Mouse (Mus musculus): Measurements from ENCODE around the gene Mlycd. TPM values are rescaled to one million over a fixed set of nuclear protein-coding genes. Genes with fewer than 3 reads are reported as not detected.

Gene Mlycd
- polyA plus RNA-seq, 1 experiment from 2014 or later, result 15.8 TPM

- no peak overlapping the region for H3K9ac ChIP-seq (replicated peaks)
- peaks cover 19% of the 10 kb centered on the region for H3K4me1 ChIP-seq
- H3K4me3 ChIP-seq (replicated peaks), result no peak overlapping the region
- no peak overlapping the region for H3K4me2 ChIP-seq
- no peak overlapping the region for H3K27ac ChIP-seq (replicated peaks)
- WGBS, result 88% methylated on average over 10 of the region's 10 CpGs
- no peak for ATAC-seq (ENCODE audit: low FRiP score)
- H3K27me3 ChIP-seq (replicated peaks), result no peaks in the 10 kb centered on the region; the same call in 1 of the 2 replicates
- no peaks in the 10 kb centered on the region for H3K36me3 ChIP-seq
- no peaks in the 10 kb centered on the region for H3K9me3 ChIP-seq (replicated peaks)
Observed at GRCm38 (mm10) chr8:119436331-119436730, 41.7 kb downstream of the Mlycd start.

- Histone ChIP-seq H3K4me3 (replicated peaks) (no peak overlapping the region), H3K27ac (replicated peaks) (no peak overlapping the region), H3K36me3 (no peaks in the 10 kb centered on the region), H3K27me3 (replicated peaks) (no peaks in the 10 kb centered on the region; the same call in 1 of the 2 replicates), H3K4me2 (no peak overlapping the region), H3K9ac (replicated peaks) (no peak overlapping the region), H3K4me1 (peaks cover 19% of the 10 kb centered on the region), H3K9me3 (replicated peaks) (no peaks in the 10 kb centered on the region)
- ATAC-seq (ENCODE audit: low FRiP score), result no peak
- 24% methylated on average over 9 of the region's 9 CpGs for WGBS
Observed at GRCm38 (mm10) chr8:119436933-119437332, 42.3 kb downstream of the Mlycd start.

GRCm38 (mm10) chr8:119437506-119437905 lies 42.8 kb downstream of the Mlycd start:
- Histone ChIP-seq H3K36me3 (no peaks in the 10 kb centered on the region), H3K27ac (replicated peaks) (no peak overlapping the region), H3K4me3 (replicated peaks) (no peak overlapping the region), H3K4me2 (no peak overlapping the region), H3K4me1 (peaks cover 19% of the 10 kb centered on the region), H3K9me3 (replicated peaks) (no peaks in the 10 kb centered on the region), H3K9ac (replicated peaks) (no peak overlapping the region), H3K27me3 (replicated peaks) (no peaks in the 10 kb centered on the region; the same call in none of the 2 replicates)
- ATAC-seq (ENCODE audit: low FRiP score), result no peak
- 72% methylated on average over 11 of the region's 11 CpGs for WGBS

GRCm38 (mm10) chr8:119438876-119439275 lies 44.2 kb downstream of the Mlycd start:
- H3K9ac ChIP-seq (replicated peaks), result no peak overlapping the region
- H3K27me3 ChIP-seq (replicated peaks), result peaks cover 3% of the 10 kb centered on the region
- peaks cover 19% of the 10 kb centered on the region for H3K4me1 ChIP-seq
- H3K9me3 ChIP-seq (replicated peaks), result no peaks in the 10 kb centered on the region
- no peak overlapping the region for H3K27ac ChIP-seq (replicated peaks)
- no peak for ATAC-seq (ENCODE audit: low FRiP score)
- H3K36me3 ChIP-seq, result no peaks in the 10 kb centered on the region
- H3K4me3 ChIP-seq (replicated peaks), result no peak overlapping the region
- 83% methylated on average over 6 of the region's 6 CpGs for WGBS
- H3K4me2 ChIP-seq, result no peak overlapping the region

DNA sequence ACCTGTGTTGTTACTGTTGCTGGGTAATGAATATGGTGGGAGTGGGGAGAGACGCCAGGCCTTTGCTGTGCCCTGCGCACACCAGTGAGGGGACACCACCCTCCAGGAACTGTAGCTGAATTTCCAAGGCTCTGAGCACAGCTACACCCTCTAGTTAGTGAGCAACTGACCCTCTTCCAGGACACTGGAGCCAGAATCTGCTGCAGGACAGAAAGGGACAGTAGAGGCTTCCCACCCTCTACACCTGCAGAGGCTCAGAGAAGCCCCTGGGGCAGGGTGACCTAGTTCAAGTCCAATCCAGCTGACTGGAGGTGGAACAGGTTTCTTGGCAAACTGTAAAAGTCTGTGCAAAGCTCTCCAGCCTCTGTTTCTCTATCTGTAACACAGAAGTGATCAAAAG lies 44.7 kb downstream of the Mlycd start:
- Histone ChIP-seq H3K4me1 (peaks cover 19% of the 10 kb centered on the region), H3K27me3 (replicated peaks) (peaks cover 3% of the 10 kb centered on the region), H3K27ac (replicated peaks) (no peak overlapping the region), H3K4me3 (replicated peaks) (no peak overlapping the region), H3K9ac (replicated peaks) (no peak overlapping the region), H3K9me3 (replicated peaks) (no peaks in the 10 kb centered on the region), H3K36me3 (no peaks in the 10 kb centered on the region), H3K4me2 (no peak overlapping the region)
- WGBS, result 91% methylated on average over 2 of the region's 2 CpGs
- ATAC-seq (ENCODE audit: low FRiP score), result no peak

- H3K4me3 ChIP-seq (replicated peaks), result no peak overlapping the region
- ATAC-seq (ENCODE audit: low FRiP score), result peak; percentile 29; the same call in 1 of the 2 replicates
- no peak overlapping the region for H3K9ac ChIP-seq (replicated peaks)
- WGBS, result 37% methylated on average over 7 of the region's 7 CpGs
- no peaks in the 10 kb centered on the region for H3K36me3 ChIP-seq
- no peaks in the 10 kb centered on the region for H3K9me3 ChIP-seq (replicated peaks)
- H3K27me3 ChIP-seq (replicated peaks), result peaks cover 3% of the 10 kb centered on the region
- peaks cover 19% of the 10 kb centered on the region for H3K4me1 ChIP-seq
- H3K27ac ChIP-seq (replicated peaks), result peak overlapping the region; percentile 28; the same call in 1 of the 2 replicates
- H3K4me2 ChIP-seq, result no peak overlapping the region
Observed at GRCm38 (mm10) chr8:119439893-119440249, 45.2 kb downstream of the Mlycd start.

- Histone ChIP-seq H3K4me3 (replicated peaks) (no peak overlapping the region), H3K27me3 (replicated peaks) (peaks cover 3% of the 10 kb centered on the region), H3K9me3 (replicated peaks) (no peaks in the 10 kb centered on the region), H3K4me1 (peaks cover 19% of the 10 kb centered on the region), H3K4me2 (peak overlapping the region; percentile 23), H3K36me3 (no peaks in the 10 kb centered on the region), H3K27ac (replicated peaks) (peak overlapping the region; percentile 28; the same call in 1 of the 2 replicates), H3K9ac (replicated peaks) (no peak overlapping the region)
- WGBS, result 13% methylated on average over 16 of the region's 16 CpGs
- 0 out of 2 replicates have a peak, but pooled peaks have one; percentile 25 for ATAC-seq (ENCODE audit: low FRiP score)
Observed at GRCm38 (mm10) chr8:119440250-119440951, 45.7 kb downstream of the Mlycd start.

DNA sequence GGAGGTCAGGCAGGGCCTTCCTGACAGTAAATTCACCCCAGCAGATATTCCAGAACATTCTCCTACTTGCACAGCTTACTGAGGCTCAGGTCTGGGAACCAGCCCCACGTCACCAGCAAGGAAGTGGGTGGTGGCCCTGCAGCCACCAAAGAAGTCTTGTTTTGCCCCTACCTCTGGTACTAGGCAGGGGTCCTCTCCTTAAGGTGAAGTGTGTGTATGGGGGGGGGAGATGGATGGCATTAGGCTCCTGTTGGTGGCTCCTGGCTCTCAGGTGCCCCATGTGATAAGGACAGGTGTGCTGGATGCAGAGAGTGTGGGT lies 46.2 kb downstream of the Mlycd start:
- H3K4me3 ChIP-seq (replicated peaks), result no peak overlapping the region
- peaks cover 3% of the 10 kb centered on the region for H3K27me3 ChIP-seq (replicated peaks)
- WGBS, result 61% methylated on average over 1 of the region's 1 CpGs
- H3K9me3 ChIP-seq (replicated peaks), result no peaks in the 10 kb centered on the region
- no peak overlapping the region for H3K9ac ChIP-seq (replicated peaks)
- peaks cover 19% of the 10 kb centered on the region for H3K4me1 ChIP-seq
- no peaks in the 10 kb centered on the region for H3K36me3 ChIP-seq
- ATAC-seq (ENCODE audit: low FRiP score), result 0 out of 2 replicates have a peak, but pooled peaks have one; percentile 2
- H3K27ac ChIP-seq (replicated peaks), result no peak overlapping the region
- peak overlapping the region; percentile 23; the same call in 1 of the 2 replicates for H3K4me2 ChIP-seq

- H3K9ac ChIP-seq (replicated peaks), result no peak overlapping the region
- no peaks in the 10 kb centered on the region for H3K36me3 ChIP-seq
- H3K9me3 ChIP-seq (replicated peaks), result no peaks in the 10 kb centered on the region
- no peak overlapping the region for H3K4me3 ChIP-seq (replicated peaks)
- no peak for ATAC-seq (ENCODE audit: low FRiP score)
- peaks cover 3% of the 10 kb centered on the region; the same call in 1 of the 2 replicates for H3K27me3 ChIP-seq (replicated peaks)
- H3K27ac ChIP-seq (replicated peaks), result no peak overlapping the region
- 74% methylated on average over 5 of the region's 5 CpGs for WGBS
- no peak overlapping the region for H3K4me2 ChIP-seq
- peaks cover 24% of the 10 kb centered on the region for H3K4me1 ChIP-seq
Observed at GRCm38 (mm10) chr8:119442013-119442412, 47.3 kb downstream of the Mlycd start.

- Histone ChIP-seq H3K36me3 (no peaks in the 10 kb centered on the region), H3K9me3 (replicated peaks) (no peaks in the 10 kb centered on the region), H3K4me3 (replicated peaks) (no peak overlapping the region), H3K27ac (replicated peaks) (no peak overlapping the region), H3K27me3 (replicated peaks) (peaks cover 6% of the 10 kb centered on the region), H3K4me2 (no peak overlapping the region), H3K4me1 (peaks cover 34% of the 10 kb centered on the region), H3K9ac (replicated peaks) (no peak overlapping the region)
- WGBS, result 95% methylated on average over 8 of the region's 8 CpGs
- ATAC-seq (ENCODE audit: low FRiP score), result no peak
Observed at GRCm38 (mm10) chr8:119442970-119443369, 48.3 kb downstream of the Mlycd start.

DNA sequence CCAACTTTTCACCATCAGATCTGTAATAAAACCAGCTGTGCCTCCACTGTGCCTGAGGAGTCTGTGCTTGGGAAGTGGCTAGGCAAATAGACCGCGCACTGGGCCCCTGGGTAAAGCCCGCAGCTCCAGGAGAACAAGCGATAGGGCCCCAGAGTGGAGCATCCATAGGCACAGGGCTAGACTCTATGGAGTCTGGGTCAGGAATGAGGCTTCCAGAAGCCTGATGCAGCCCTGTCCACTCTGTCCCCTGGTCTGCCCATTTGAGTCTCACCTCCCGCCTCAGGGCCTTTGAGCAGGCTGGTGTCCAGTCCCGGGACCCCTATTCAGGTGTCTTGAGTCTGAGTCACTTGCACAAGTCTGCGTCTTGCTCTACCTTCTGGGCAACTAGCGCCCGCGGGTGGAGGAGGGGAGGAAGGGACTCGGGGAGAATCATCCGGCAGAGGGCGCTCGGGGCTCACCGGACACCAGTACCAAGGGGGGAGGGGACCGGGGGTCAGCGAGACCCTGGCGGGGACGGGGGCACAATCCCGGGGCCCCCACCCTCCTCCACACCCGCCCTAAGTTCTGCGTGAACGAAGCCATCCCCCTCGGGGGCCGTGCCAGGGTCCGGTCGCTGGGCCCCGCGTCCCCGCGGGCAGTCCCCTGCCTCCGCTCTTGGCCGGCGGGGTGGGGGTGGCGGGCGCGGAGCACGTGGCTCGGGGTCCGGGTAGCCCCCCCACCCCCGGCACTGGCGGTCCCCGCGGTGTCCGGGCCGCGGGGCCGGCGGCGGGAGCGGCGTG lies 51.7 kb downstream of the Mlycd start, which contains the start of gene Necab2:
Gene Necab2 (plus strand): TSS at position 509 of the 779 bp plus-strand sequence.
- H3K36me3 ChIP-seq, result no peaks in the 10 kb centered on the region
- H3K27me3 ChIP-seq (replicated peaks), result peaks cover 18% of the 10 kb centered on the region
- H3K4me1 ChIP-seq, result peaks cover 22% of the 10 kb centered on the region
- H3K27ac ChIP-seq (replicated peaks), result no peak within 1 kb of the TSS; the same call in 1 of the 2 replicates
- 3% methylated on average over 30 of the region's 52 CpGs for WGBS
- peak; percentile 70 for ATAC-seq (ENCODE audit: low FRiP score)
- H3K9ac ChIP-seq (replicated peaks), result peak within 1 kb of the TSS; percentile 74
- peak within 1 kb of the TSS; percentile 92 for H3K4me2 ChIP-seq
- H3K4me3 ChIP-seq (replicated peaks), result peak within 1 kb of the TSS; percentile 69
- no peaks in the 10 kb centered on the region for H3K9me3 ChIP-seq (replicated peaks)

All from neural tube, embryonic 15.5 days (tissue).